Mouse (Mus musculus) heart, adult 8-10 months (tissue): ENCODE measurements around the gene Nlrx1. TPM values are rescaled to one million over a fixed set of nuclear protein-coding genes. Genes with fewer than 3 reads are reported as not detected.
"Not testable (repeated sequence)": the region's sequence is repeated elsewhere in the genome, so short reads cannot be mapped to it uniquely, and the experiment has no call there.

Experiments used
- DNase-seq: peaks from one replicate; pipeline ENCODE4 v3.0.0; 2022; ENCODE audit warnings: low spot score
- total RNA-seq, 4 experiments: library from RNA; stranded (reverse); gene quantifications; 2 replicates each; pipeline ENCODE4 v1.2.4; 2022

Nlrx1 gene
- total RNA-seq, result 10 to 100 TPM; 20.3 to 25.8 (median 24.9) TPM

GRCm38 (mm10) chr9:44268432-44268831, at the start of gene Nlrx1:
Gene Nlrx1, minus strand, starts transcription at chr9:44268599.
- DNase-seq, result peak; percentile 14

GRCm38 (mm10) chr9:44317452-44317851, 49.1 kb upstream of the Nlrx1 start:
- no peak for DNase-seq

DNA sequence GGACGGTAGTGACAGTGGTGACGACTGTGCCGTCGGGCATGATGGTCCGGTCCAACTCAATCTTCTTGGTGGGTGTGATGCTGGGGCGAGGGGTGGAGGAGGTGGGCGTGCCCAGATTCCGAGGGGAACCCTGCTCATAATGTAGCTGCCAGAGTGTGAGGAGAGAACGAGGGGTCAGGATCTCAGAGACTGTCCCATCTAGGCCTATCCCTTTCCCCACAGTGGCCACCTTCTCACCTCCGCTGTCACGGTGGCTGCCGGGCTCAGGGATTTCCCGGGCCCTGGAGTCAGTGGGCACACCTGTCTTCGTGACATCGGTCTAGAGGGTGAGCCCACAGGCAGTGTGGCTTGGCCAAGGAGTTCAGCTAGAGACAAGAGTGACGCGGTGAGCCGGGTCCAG, 46.5 kb upstream of the Nlrx1 start:
- DNase-seq, result no peak

GRCm38 (mm10) chr9:44314257-44314547, 45.8 kb upstream of the Nlrx1 start:
- DNase-seq, result no peak

- DNase-seq, result no peak
Measured at GRCm38 (mm10) chr9:44313476-44314256, 45.3 kb upstream of the Nlrx1 start.

GRCm38 (mm10) chr9:44311136-44312134, 43.0 kb upstream of the Nlrx1 start:
- peak; percentile 70 for DNase-seq

- no peak for DNase-seq
Measured at GRCm38 (mm10) chr9:44310750-44311135, 42.3 kb upstream of the Nlrx1 start.

GRCm38 (mm10) chr9:44309756-44310155, 41.4 kb upstream of the Nlrx1 start:
- DNase-seq, result no peak

- no peak for DNase-seq
Measured at GRCm38 (mm10) chr9:44307248-44307647, 38.8 kb upstream of the Nlrx1 start.

DNA sequence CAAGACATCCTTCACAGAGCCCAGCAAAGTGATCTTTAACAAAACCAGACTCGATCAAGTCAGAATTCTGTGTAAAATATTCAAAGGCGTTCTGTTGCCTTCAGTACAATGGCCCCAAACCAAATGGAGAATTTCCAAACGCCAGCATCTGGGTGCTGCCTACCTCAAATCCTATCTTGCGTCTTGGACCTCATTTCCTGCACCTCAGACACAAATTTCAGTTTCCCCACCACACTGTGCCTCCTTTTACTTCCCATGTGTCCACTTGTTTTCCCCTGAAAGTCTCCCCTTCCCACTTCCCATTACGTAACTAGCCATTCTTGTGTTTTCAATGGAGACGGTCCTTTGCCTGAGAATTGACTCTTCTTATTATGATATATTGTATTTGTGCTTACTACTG, 38.1 kb upstream of the Nlrx1 start:
- DNase-seq, result no peak

- DNase-seq, result peak; percentile 99
Measured at GRCm38 (mm10) chr9:44305466-44306079, 37.2 kb upstream of the Nlrx1 start, which contains the start of gene Hinfp. Gene Hinfp, minus strand, starts transcription at chr9:44305671.

DNA sequence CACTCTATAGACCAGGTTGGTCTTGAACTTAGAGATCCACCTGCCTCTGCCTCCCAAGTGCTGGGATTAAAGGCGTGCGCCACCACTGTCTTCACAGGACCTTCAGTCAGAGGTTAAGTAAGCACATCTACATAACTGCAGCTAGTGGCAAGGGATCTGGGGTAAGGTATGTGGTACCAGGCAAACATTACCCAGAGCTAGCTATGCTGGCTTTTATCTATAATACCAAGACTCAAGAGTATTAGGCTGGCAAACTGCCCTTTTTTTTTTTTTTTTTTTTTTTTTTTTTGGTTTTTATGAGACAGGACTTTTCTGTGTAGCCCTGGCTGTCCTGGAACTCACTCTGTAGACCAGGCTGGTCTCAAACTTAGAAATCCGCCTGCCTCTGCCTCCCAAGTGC, 31.6 kb upstream of the Nlrx1 start:
- not testable (repeated sequence) for DNase-seq

DNA sequence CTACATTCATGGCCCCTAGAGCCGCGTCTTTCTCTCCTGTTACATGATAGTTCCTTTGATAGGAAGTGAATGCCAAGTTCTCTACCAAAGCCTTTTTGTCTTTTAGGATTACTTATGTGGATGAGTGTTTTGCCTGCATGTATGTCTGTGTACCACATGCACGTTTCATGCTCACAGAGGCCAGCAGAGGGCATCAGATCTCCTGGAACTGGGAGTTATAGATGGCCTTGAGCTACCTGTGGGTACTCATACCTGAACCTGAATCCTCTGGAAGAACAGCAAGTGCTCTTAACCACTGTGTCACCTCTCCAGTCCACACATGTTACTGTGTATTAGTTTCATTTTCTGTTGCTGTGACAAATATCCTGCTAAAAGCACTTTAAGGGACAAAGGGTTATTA, 24.1 kb upstream of the Nlrx1 start:
- DNase-seq, result peak; percentile 33

DNA sequence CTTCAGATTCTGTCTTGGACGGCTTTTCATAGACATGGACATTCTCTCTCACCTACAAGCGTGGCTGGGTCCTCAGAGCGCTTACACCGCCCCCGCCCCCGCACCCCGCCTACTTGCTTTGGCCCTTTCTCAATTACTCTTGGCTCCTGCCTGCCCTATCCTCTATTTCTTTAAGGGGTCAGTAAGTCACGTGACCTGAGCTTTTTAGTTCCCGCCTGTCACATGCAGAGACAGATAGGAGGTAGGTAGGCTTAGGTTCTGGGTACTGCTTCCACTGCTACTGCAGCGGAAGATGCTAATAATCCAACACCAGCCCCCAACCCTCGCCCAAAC, 20.5 kb upstream of the Nlrx1 start:
- DNase-seq, result no peak

DNA sequence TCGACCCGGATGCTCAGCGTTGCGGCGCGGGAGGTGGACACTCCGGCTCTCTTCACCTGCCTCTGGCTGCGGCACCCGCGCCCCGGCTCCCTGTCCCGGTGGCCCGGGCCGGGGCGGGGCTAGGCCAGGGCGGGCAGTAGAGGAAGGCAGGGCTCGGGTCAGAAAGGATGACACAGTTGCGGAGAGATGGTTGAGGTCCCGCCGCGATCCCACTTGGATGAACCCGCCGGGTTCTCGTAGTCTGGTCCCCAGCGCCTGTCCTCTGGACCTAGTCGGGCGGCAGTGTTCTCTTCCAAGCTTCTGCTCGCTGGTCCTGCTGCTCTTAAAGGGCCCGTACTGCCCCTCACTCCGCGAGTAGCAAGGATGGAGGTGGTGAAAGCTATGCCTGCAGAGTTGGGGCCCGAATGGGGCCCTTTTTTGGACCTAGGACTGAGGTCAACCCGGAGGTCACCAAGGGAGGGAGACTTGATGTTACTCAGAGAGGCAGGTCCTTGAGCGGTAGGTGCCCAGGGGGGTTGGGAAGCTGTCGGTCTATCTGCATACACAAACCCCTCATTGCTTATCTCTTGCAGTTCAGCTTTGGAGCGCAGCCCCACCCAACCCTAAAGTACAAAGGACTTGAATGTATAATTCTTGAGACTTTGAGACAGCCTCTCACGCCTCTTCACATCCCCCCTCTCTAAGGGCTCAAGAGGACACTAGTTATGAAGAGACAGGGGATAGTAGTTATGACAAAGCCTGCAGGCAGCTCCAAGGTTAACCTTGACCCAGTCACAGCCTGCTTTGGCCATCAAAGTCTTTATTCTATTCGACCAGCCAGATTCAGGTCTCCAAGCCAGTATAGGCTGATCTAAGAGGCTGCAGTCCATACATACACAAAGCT, 19.9 kb upstream of the Nlrx1 start, which contains the start of gene Abcg4:
Gene Abcg4 (minus strand): TSS at position 540 of the 883 bp plus-strand sequence.
- no peak for DNase-seq

GRCm38 (mm10) chr9:44287401-44288075, 19.1 kb upstream of the Nlrx1 start:
- DNase-seq, result no peak

DNA sequence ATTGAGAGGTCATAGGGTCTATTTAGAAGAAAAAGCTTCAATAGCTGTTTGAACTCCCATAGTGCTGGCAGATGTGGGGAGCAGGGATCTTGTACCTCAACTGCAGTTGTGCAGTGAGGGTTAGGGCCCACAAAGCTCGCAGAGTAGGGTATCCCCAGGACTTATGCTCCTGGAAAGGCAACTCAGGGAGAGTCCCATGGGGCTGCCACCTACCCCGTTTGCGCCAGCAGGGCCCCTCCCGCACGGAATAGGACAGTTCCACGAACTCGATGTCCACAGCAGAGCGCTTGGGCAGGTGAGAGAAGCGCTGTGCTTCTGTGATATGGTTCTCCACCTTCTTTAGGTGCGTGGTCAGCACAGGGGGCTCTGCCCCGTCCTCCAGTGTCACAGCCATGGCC, 18.6 kb upstream of the Nlrx1 start:
- no peak for DNase-seq

DNA sequence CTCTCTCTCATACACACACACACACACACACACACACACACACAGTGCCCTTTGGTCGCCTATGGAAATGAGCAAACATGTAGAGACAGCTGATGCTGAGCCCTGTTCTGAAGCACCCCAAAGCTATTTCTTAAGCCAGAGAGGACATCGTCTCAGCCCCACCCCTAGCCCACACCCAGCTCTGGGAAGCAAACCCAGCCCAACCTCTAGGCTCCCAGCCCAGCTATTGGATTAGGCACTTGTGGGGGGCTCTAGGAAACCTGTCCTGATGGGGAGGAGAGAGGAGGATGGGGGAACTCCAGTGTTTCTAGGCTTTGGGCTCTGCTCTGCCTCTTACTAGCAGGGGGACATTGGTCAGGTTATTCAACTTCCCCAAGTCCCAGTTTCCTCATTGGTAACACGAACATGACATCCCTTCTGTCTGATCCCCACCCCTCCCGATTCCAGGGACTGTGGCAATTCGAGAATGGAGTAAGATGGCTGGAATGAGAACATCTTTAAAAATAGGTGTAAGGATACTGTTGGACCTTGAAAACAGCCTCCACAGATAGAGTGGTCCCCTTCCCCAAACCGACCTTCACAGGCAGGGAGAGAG, 18.0 kb upstream of the Nlrx1 start:
- no peak for DNase-seq

- no peak for DNase-seq
Measured at GRCm38 (mm10) chr9:44283183-44283582, 14.8 kb upstream of the Nlrx1 start.

DNA sequence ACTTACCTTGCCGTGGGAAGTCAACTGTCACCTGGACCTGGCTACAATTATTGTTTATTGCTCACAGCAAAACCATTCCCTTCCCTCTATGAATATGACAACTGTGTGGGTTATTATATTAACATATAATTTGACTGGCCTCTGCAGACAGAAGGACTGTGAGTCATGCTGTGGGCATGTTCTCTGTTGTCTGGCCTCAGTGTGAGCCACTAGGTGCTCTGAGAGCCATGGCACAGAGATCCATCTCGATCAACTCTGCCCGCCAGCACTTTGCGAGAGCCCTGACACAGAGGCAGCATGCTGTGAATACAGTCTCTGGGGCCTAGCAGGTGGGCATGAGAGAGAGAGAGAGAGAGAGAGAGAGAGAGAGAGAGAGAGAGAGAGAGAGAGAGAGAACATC, 1.6 kb upstream of the Nlrx1 start:
- DNase-seq, result no peak
